Mouse (Mus musculus) frontal cortex, postnatal 14 days (tissue): ENCODE measurements at regions not wholly inside any gene's neighbourhood (a gene's known extent, or its start where the extent isn't known, plus 50 kb on each side); places are given as distances from the start of the nearest gene placed in this dataset.
"Not testable (repeated sequence)": the region's sequence is repeated elsewhere in the genome, so short reads cannot be mapped to it uniquely, and the experiment has no call there.

Experiments
- DNase-seq, 2 experiments: peaks; one replicate each; pipeline ENCODE4 v3.0.0; 2022; ENCODE audit warnings: low spot score in 2 of 2

- no peak for DNase-seq
Observed at GRCm38 (mm10) chr1:113550172-113550571, 1685.5 kb upstream of the Dsel start.

- DNase-seq, result no peak
Observed at GRCm38 (mm10) chr1:113539981-113540380, 1675.3 kb upstream of the Dsel start.

- DNase-seq, result no peak
Observed at GRCm38 (mm10) chr1:113530553-113530952, 1665.8 kb upstream of the Dsel start.

GRCm38 (mm10) chr1:113495987-113496386, 1631.3 kb upstream of the Dsel start:
- no peak for DNase-seq

- DNase-seq, result no peak
Observed at GRCm38 (mm10) chr1:113490243-113491003, 1625.7 kb upstream of the Dsel start.

GRCm38 (mm10) chr1:113456538-113457273, 1592.0 kb upstream of the Dsel start:
- peak in 1 of 2 experiments; percentile 3 for DNase-seq

GRCm38 (mm10) chr1:113433701-113434100, 1569.0 kb upstream of the Dsel start:
- DNase-seq, result no peak

GRCm38 (mm10) chr1:113431266-113431665, 1566.5 kb upstream of the Dsel start:
- no peak for DNase-seq

GRCm38 (mm10) chr1:113412858-113413257, 1548.1 kb upstream of the Dsel start:
- no peak for DNase-seq

- DNase-seq, result no peak
Observed at GRCm38 (mm10) chr1:113395267-113395824, 1530.6 kb upstream of the Dsel start.

GRCm38 (mm10) chr1:113394326-113394725, 1529.6 kb upstream of the Dsel start:
- not testable (repeated sequence) for DNase-seq

GRCm38 (mm10) chr1:113392962-113393361, 1528.2 kb upstream of the Dsel start:
- no peak for DNase-seq

- no peak for DNase-seq
Observed at GRCm38 (mm10) chr1:113389920-113390319, 1525.2 kb upstream of the Dsel start.

- no peak for DNase-seq
Observed at GRCm38 (mm10) chr1:113384888-113385430, 1520.2 kb upstream of the Dsel start.

- no peak for DNase-seq
Observed at GRCm38 (mm10) chr1:113383717-113384116, 1519.0 kb upstream of the Dsel start.

- no peak for DNase-seq
Observed at GRCm38 (mm10) chr1:113372679-113373078, 1508.0 kb upstream of the Dsel start.

- no peak for DNase-seq
Observed at GRCm38 (mm10) chr1:113358242-113358641, 1493.5 kb upstream of the Dsel start.

GRCm38 (mm10) chr1:113308037-113308436, 1443.3 kb upstream of the Dsel start:
- DNase-seq, result no peak

GRCm38 (mm10) chr1:113297807-113298206, 1433.1 kb upstream of the Dsel start:
- peak; percentile 41 to 47 for DNase-seq

GRCm38 (mm10) chr1:113288242-113288641, 1423.5 kb upstream of the Dsel start:
- DNase-seq, result no peak

GRCm38 (mm10) chr1:113284122-113284521, 1419.4 kb upstream of the Dsel start:
- DNase-seq, result no peak

GRCm38 (mm10) chr1:113259421-113259820, 1394.7 kb upstream of the Dsel start:
- no peak for DNase-seq
